Mouse (Mus musculus) intestine, embryonic 15.5 days (tissue): ENCODE measurements around the gene 1700020L24Rik. TPM values are rescaled to one million over a fixed set of nuclear protein-coding genes. Genes with fewer than 3 reads are reported as not detected.
A peak's percentile ranks its signal among the peaks of the same experiment; 100 is the strongest.

Experiments
- ATAC-seq: fragments of 200-750 bp; cut with Nextera tagmentation; 2 replicates; pipeline ENCODE4 v1.8.0; 2017; ENCODE audit warnings: moderate TSS enrichment, moderate library complexity
- H3K27ac ChIP-seq: fragments of 300-500 bp; sonication (generic); 2 replicates; pipeline ENCODE4 v1.5.1; 2015; ENCODE audit warnings: mild to moderate bottlenecking, inconsistent platforms
- H3K27me3 ChIP-seq: fragments of 300-500 bp; sonication (generic); replicated peaks from 2 replicates; pipeline ENCODE4 v1.6.1; 2015; ENCODE audit warnings: inconsistent platforms
- H3K36me3 ChIP-seq: fragments of 300-500 bp; sonication (generic); 2 replicates; pipeline ENCODE4 v1.6.1; 2015; ENCODE audit warnings: inconsistent platforms
- H3K4me1 ChIP-seq: fragments of 300-500 bp; sonication (generic); replicated peaks from 2 replicates; pipeline ENCODE4 v1.6.1; 2015; ENCODE audit warnings: inconsistent platforms
- H3K4me2 ChIP-seq: fragments of 300-500 bp; sonication (generic); replicated peaks from 2 replicates; pipeline ENCODE4 v1.6.1; 2015; ENCODE audit warnings: mild to moderate bottlenecking, inconsistent platforms
- H3K4me3 ChIP-seq: fragments of 300-500 bp; sonication (generic); replicated peaks from 2 replicates; pipeline ENCODE4 v1.5.1; 2015; ENCODE audit warnings: inconsistent platforms
- H3K9ac ChIP-seq: fragments of 300-500 bp; sonication (generic); 2 replicates; pipeline ENCODE4 v1.6.1; 2015; ENCODE audit warnings: inconsistent platforms
- H3K9me3 ChIP-seq: fragments of 300-500 bp; sonication (generic); 2 replicates; pipeline ENCODE4 v1.6.1; 2016; ENCODE audit warnings: inconsistent platforms
- WGBS: fragments of 180-500 bp; shearing (Covaris S2); methylation state at CpG from one replicate; pipeline ENCODE4 v1.1.7; 2015; 5-methylcytosine and 5-hydroxymethylcytosine counted together
- polyA plus RNA-seq: library from polyadenylated mRNA; unstranded; fragments of >200 nt; fragmentation: Nextera tagmentation; extraction: Ambion mirVana; gene quantifications from 2 replicates; pipeline ENCODE4 v1.2.1, GENCODE M21; 2015

1700020L24Rik gene
- polyA plus RNA-seq, 1 experiment from 2014 or later, result 0.87 TPM

DNA sequence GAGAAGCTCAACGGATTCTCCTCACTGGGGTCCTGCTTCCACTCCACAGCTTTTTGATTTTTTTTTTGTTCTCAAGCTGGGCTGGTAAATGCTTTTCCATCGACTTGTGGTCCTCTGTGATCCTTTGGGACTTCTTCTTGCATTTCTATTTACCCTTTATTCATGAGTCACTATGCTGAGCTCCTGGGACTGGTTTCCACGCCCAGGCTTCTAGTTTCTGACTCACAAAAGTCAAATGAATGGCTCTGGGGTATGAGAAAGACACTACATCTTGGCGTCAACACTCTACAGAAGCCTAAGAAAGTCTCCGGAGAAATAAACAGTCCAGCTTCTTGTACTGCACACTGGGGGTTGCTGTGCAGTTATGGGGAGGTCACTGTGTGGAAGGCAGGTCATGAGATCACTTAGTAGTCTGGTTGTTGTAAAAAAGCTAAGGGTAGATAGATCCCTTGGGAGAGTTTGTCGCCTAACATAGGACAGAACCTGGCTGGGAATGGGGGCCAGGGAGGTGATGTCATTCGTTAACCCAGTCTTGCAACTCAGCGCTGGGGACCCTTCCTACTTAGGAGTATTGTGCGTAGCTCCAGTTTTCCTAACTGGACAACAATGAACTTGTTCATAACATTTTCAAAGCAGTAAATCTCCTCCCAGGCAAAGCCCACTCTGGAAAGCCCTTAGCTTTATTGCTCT lies 20.6 kb downstream of the 1700020L24Rik start:
- 39% methylated on average over 9 of the region's 9 CpGs for WGBS
- Histone ChIP-seq H3K9ac (no peak overlapping the region), H3K36me3 (no peaks in the 10 kb centered on the region), H3K9me3 (no peaks in the 10 kb centered on the region), H3K4me2 (no peak overlapping the region), H3K4me3 (no peak overlapping the region), H3K4me1 (peaks cover 24% of the 10 kb centered on the region), H3K27ac (0 out of 2 replicates have a peak overlapping the region, but pooled peaks have one; percentile 33), H3K27me3 (peaks cover 5% of the 10 kb centered on the region; the same call in 1 of the 2 replicates)
- peak; percentile 4; the same call in 1 of the 2 replicates for ATAC-seq

DNA sequence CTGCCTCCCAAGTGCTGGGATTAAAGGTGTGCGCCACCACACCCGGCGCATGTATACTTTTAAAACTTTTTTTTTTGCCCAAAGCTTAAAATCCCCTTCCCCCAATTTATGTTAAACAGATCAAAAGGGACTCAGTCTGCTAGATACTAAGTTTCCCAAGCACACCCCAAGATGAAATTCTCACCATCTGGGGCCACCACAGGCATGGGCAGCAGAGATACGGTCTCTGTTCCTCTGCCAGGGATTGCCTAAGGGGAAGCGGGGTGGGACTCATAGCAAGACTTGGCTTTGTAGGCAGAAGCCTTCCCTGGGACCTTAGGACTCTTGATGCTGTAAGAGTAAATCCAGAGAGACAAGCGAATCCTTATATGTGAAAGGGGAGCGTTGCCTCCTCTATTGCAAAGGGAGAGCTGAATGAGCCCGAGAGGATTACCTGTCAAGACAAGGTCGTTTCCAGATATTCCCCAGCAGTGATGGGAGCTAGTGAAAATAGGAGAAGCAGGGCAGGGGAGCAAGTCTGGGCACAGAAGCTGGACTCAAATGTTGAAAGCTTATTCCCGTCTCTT lies 24.1 kb downstream of the 1700020L24Rik start:
- Histone ChIP-seq H3K27ac (no peak overlapping the region), H3K9ac (no peak overlapping the region), H3K4me3 (no peak overlapping the region), H3K4me1 (peaks cover 12% of the 10 kb centered on the region), H3K4me2 (0 out of 2 replicates have a peak overlapping the region, but pooled peaks have one; percentile 98), H3K27me3 (peaks cover 10% of the 10 kb centered on the region), H3K9me3 (no peaks in the 10 kb centered on the region), H3K36me3 (no peaks in the 10 kb centered on the region)
- no peak for ATAC-seq
- 73% methylated on average over 10 of the region's 10 CpGs for WGBS

DNA sequence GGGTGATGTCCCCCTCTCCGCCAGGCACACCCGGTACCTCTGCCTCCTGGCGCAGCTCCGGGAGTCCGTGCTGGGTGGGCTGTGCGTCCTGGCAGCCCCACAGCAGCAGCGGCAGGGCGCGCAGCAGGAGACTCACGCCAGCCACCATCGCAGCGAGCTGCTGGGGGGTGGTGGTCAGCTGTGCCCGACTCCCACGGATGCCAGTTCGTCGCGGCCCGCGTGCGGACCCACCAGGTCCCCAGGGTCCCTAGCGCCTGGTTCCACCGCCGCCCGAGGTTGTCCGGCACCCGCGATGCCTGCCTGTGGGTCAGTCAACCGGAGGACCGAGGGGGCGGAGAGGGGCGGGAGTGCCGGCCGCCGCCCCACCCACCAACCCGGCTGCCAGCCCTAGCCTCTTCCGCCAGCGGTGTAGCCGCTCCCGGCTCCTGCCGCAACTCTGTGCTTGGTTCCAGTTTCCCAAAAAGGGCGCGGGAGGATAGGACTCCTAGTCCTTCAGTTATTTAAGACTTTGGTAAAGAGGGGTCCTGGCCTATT lies 25.3 kb downstream of the 1700020L24Rik start, which contains the start of gene Mmp28:
Gene Mmp28 (minus strand): TSS at position 361 of the 534 bp plus-strand sequence.
- no peak within 1 kb of the TSS for H3K27ac ChIP-seq
- H3K4me2 ChIP-seq, result peak within 1 kb of the TSS; percentile 98
- peak; percentile 74 for ATAC-seq
- peak within 1 kb of the TSS; percentile 61 for H3K9ac ChIP-seq
- H3K4me3 ChIP-seq, result peak within 1 kb of the TSS; percentile 66
- 1% methylated on average over 42 of the region's 42 CpGs for WGBS
- no peaks in the 10 kb centered on the region for H3K36me3 ChIP-seq
- peaks cover 12% of the 10 kb centered on the region for H3K4me1 ChIP-seq
- no peaks in the 10 kb centered on the region for H3K9me3 ChIP-seq
- H3K27me3 ChIP-seq, result peaks cover 10% of the 10 kb centered on the region

DNA sequence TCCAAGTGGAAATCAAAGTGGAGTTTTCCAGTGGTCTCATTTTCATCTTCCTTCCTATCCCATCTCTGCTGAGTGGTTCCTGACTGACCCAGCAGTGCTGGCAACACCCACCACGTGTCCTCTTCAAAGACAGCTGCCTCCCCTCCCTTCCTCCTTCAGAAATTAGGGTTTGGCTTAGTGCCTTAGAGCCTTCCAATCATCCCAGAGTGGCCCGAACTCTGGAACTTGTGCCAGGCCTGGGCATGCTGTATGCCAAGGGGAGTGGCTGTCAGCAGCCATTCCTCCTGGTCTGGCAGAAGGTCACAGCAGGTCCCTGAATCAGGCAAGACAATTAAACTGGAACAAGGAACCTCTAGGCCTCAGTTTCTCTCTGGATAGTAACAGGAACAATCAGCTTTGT lies 28.5 kb downstream of the 1700020L24Rik start:
- no peak overlapping the region for H3K4me3 ChIP-seq
- 42% methylated on average over 2 of the region's 2 CpGs for WGBS
- ATAC-seq, result no peak
- no peak overlapping the region for H3K4me2 ChIP-seq
- H3K36me3 ChIP-seq, result no peaks in the 10 kb centered on the region
- H3K27ac ChIP-seq, result peak overlapping the region; percentile 17; the same call in 1 of the 2 replicates
- peaks cover 7% of the 10 kb centered on the region for H3K4me1 ChIP-seq
- H3K9me3 ChIP-seq, result no peaks in the 10 kb centered on the region
- H3K9ac ChIP-seq, result no peak overlapping the region
- H3K27me3 ChIP-seq, result peaks cover 10% of the 10 kb centered on the region

DNA sequence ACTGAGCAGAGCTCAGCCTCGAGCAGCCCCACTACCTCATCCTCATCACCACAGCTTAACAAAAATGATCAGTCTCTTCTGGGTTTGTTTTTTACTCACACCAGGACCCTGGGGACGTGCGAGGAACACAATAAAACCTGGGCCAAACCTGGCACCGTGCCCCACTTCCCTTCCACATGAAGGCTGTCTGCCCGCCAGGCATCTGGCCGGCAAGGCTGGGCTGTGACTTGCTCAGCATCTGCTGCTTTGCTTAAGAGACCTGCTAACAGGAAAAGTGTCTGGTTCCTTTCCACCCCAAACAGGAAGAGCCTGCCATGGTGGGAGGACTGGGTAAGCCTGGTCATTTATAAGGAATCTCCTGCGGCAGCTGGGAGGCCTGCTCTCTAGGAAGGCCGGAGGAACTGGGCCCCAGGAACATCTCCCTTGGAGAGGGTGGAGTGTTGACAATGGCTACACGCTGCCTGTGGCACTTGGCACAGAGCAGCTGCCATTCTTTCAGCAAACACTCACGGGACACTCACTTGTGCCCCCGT lies 29.7 kb downstream of the 1700020L24Rik start:
- Histone ChIP-seq H3K9me3 (no peaks in the 10 kb centered on the region), H3K4me2 (no peak overlapping the region), H3K27me3 (peaks cover 10% of the 10 kb centered on the region), H3K36me3 (no peaks in the 10 kb centered on the region), H3K4me1 (peaks cover 11% of the 10 kb centered on the region), H3K27ac (peak overlapping the region; percentile 54), H3K4me3 (no peak overlapping the region), H3K9ac (no peak overlapping the region)
- no peak for ATAC-seq
- 47% methylated on average over 11 of the region's 11 CpGs for WGBS

DNA sequence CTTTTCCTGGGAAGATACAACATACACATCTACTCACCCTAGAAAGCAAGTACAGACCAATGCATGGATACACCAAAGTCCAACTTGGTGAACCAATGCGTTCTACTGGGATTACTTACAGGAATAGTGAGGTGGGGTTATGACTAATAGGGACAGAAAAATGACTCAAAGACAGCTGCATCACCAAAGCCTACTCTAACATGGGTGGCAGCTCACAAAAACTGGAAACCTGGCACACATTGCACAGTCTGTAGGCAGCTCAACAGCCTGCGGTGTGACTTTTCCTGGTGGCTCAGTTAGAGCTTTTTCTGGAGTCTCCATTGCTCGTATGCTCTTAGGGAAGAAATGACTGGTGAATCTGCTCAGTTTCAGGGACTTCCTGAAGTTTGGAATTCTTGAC lies 31.3 kb downstream of the 1700020L24Rik start:
- no peaks in the 10 kb centered on the region; the same call in 1 of the 2 replicates for H3K27me3 ChIP-seq
- H3K4me2 ChIP-seq, result no peak overlapping the region
- peaks cover 11% of the 10 kb centered on the region for H3K4me1 ChIP-seq
- no peaks in the 10 kb centered on the region for H3K36me3 ChIP-seq
- H3K9me3 ChIP-seq, result no peaks in the 10 kb centered on the region
- no peak overlapping the region for H3K4me3 ChIP-seq
- H3K27ac ChIP-seq, result no peak overlapping the region
- ATAC-seq, result no peak
- H3K9ac ChIP-seq, result no peak overlapping the region
- 91% methylated on average over 3 of the region's 3 CpGs for WGBS

DNA sequence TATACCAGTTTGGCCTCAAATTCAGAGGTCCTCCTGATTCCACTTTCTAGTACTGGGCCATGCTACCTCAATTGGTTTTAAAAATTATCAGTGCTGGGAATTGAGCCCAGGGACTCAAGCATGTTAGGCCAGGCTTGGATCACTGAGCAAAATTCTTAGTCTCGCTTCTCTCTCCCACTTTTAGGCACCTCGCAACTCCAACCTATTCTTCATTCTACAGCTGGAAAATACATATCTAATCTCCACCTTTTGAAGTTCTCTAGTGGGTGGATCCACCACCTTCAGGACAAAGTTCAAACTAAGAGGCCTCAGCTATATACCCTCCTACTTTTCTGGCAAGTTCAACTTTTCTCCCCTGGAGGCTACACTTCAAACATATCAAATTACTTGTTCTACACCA lies 34.3 kb downstream of the 1700020L24Rik start:
- 58% methylated on average over 2 of the region's 2 CpGs for WGBS
- no peaks in the 10 kb centered on the region for H3K9me3 ChIP-seq
- H3K9ac ChIP-seq, result no peak overlapping the region
- peak overlapping the region; percentile 97 for H3K27ac ChIP-seq
- ATAC-seq, result no peak
- H3K4me3 ChIP-seq, result peak overlapping the region; percentile 94; the same call in 1 of the 2 replicates
- peak overlapping the region; percentile 70 for H3K4me2 ChIP-seq
- no peaks in the 10 kb centered on the region for H3K27me3 ChIP-seq
- no peaks in the 10 kb centered on the region for H3K36me3 ChIP-seq
- H3K4me1 ChIP-seq, result peaks cover 20% of the 10 kb centered on the region

DNA sequence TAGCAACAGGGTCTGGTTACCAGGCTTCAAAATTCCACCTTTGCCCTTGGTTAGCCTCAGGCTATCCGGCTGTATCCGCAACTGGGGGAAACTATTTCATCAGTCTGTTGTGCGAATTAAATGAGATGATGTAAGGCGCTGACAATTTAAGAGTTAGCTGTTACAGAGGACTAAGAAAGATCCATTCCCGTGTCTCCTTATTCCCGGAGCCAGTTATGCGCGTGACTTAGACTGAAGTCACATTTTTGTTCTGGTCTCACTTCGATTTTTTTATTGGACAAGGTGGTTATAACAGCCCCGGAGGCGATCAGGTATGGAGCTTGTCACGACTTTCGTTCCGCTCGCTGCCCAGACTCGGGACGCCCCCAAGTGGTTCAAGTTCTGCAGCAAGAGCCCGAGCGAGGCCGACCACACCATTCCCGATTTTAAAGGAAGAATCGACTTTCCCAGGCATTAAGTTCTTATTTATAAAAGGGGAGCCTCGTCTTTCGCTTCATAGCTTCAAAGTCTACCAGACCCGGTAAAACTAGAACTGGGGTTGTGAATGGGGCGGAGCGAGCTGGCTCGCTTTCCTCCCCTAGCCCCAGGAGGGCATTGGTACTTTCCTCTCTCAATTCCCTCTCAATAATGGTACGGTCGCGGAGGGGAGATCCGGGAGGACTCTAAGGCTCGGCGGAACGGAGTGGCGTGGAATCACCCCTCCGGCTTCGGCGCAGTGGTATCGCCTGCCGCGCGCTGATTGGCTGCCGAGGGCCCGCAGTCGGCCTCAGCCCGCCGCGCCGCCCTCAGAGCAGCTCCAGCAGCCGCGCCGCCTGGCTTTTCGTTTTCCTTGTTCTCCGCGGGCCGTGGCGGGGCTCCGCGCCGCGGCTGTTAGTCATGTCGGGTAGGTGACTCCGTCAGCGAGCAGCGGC lies 35.1 kb downstream of the 1700020L24Rik start, which contains the start of gene Taf15:
Gene Taf15 (plus strand): TSS at position 763 of the 911 bp plus-strand sequence.
- peak; percentile 98 for ATAC-seq
- Histone ChIP-seq H3K4me3 (peak within 1 kb of the TSS; percentile 94), H3K36me3 (no peaks in the 10 kb centered on the region), H3K27me3 (no peaks in the 10 kb centered on the region), H3K27ac (peak within 1 kb of the TSS; percentile 97), H3K4me1 (peaks cover 13% of the 10 kb centered on the region; the same call in 1 of the 2 replicates), H3K9ac (peak within 1 kb of the TSS; percentile 95), H3K9me3 (no peaks in the 10 kb centered on the region), H3K4me2 (peak within 1 kb of the TSS; percentile 70)
- WGBS, result under 1% methylated on average over 66 of the region's 66 CpGs

DNA sequence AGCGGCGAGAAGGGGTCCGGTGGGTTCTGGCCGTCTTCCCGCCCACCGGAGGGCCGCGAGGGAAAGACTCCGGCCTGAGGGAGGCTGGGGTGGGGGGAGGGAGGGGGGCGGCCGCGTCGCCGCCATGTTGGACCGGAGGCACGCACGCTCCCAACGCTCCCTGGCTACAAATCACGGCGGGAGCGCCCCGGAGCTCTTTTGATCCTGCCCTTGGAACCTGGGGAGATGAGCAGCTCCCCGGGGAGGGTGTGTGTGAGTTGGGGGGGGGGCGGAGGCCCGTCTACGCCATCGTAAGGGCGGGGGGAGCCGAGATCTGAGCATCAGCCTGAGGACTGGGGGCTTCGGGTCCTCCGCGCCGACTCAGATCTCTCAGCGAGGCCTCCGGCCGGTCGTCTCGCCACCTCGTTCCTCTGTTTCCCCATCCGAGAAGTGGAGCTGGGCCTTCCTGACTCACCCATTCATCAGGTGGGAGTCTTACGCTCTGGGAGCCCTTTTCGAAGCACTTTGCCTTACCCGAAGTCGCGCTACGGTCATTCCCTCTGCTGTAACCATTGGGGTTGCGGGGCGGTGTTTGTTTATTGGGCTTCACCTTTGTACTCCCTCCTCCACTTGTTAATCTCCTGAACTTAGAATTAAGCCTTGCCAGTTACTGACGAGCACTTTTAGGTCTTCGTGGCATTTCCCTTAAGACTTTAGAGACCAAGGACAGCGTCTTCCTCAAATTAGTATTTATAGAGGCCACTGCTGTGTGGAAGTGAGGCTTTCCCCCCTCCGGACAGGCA lies 35.9 kb downstream of the 1700020L24Rik start:
- Histone ChIP-seq H3K4me2 (peak overlapping the region; percentile 66), H3K9me3 (no peaks in the 10 kb centered on the region), H3K36me3 (no peaks in the 10 kb centered on the region; the same call in 1 of the 2 replicates), H3K27ac (peak overlapping the region; percentile 97), H3K27me3 (no peaks in the 10 kb centered on the region), H3K4me1 (peaks cover 13% of the 10 kb centered on the region; the same call in 1 of the 2 replicates), H3K9ac (peak overlapping the region; percentile 95), H3K4me3 (peak overlapping the region; percentile 94)
- peak; percentile 85 for ATAC-seq
- 0% methylated on average over 44 of the region's 52 CpGs for WGBS
